Mouse (Mus musculus) CD4-positive helper T cell, adult 2 months (primary cell): Measurements from ENCODE around the gene Cxcl17.

Experiments
- DNase-seq: peaks from one replicate; pipeline ENCODE4 v3.0.0-alpha.2; 2012; ENCODE audit warnings: low read depth, missing footprints, low spot score

Cxcl17 gene

DNA sequence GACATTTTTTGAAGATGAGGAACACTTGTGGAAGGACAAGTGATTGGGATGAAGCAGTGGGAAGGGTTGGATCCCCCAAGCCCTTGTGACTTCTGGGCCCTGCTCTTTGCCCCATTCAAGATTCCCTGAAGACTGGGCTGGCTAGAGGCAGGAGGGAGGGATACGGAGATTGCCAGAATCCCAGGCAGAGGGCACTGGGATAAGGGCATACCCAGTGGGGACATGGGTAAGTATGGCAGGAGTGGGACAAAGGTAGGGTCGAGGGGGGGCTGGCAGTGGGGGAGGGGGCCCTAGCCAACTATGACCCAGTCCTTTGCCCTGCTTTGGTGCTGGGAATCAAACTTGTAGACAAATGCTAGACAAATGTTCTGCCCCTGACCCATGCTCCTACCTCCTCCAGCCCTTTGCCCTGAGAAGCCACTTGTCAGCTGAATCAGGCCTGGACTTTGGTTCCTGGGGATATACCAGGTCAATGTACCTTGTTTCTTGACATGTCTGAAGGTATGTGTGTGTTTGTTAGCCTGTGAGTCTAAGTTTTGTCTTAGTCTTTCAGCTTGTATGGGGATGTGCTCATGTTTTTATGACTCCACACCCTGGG, 20.7 kb downstream of the Cxcl17 start:
- DNase-seq = no peak

DNA sequence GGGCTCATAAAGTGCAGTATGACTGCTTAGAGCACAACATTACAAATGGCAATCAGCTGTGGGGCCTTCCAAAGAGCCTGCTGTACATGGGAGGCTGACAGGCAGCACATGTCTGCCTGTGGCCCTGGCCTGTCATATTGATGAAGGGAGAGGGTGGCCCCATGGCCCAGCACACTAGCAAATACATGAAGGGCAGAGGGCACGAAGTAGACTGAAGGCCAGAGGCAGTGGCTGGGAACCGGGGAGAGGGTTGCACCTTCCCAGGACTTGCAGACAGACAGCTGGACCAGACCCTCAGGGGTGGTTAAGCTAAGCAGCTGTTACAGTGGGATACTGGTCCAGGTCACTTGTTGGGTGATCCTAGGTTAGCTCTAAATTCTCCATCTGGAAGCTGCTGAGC, 21.7 kb downstream of the Cxcl17 start:
- no peak for DNase-seq

DNA sequence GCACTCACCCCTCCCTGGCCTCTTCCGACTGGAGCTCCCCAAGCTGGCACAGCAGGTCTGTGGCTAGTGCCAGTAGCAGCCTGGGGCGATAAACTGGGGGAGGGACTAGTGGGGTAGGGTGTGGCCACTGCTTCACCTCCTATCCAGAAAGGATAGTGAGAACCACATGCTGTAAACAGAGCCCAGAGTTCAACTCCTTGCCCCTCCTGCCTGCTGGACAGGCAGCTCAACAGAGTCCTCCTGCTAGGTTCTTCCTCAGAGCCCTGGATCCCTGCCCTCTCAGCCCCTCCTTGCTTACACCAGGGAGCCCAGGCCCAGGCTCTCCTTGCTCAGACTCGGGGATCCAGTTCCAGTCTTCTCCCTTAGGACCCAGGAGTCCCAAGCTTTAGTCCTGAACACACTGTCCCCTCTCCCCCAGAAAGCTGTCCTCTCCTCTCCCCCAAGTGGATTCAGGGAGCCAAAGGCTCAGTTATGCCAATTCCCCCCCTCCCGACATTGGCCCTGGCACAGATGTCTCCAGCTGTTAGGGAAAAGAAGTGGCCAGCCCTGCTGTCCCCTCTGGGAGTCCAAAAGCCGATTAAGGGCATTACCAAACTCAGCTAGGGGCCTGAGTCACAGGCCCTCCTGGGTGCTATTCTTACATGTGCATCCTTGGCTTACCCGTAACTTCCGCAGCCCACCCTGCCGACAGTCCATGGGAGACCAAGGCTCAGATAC, 22.5 kb downstream of the Cxcl17 start:
- DNase-seq = no peak

DNA sequence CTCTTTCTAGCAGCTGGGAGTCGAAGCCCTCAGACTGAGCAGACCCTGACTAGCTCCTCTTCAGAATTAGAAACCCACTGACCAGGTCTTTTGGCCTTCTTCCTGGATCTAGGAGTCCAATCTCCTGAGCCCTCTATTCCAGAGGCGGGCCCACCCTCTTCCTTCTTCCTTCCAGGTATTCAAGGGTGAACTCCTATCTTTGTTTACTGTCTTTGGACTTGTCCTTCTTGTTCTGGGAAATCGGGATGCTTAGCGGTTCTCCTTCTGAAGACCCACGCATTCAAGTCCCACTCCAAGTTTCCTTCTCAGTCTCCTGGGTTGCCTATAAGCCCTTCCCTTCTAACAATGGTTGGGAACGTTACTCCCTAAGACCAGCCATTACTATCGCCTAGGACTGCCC, 23.8 kb downstream of the Cxcl17 start:
- no peak for DNase-seq

DNA sequence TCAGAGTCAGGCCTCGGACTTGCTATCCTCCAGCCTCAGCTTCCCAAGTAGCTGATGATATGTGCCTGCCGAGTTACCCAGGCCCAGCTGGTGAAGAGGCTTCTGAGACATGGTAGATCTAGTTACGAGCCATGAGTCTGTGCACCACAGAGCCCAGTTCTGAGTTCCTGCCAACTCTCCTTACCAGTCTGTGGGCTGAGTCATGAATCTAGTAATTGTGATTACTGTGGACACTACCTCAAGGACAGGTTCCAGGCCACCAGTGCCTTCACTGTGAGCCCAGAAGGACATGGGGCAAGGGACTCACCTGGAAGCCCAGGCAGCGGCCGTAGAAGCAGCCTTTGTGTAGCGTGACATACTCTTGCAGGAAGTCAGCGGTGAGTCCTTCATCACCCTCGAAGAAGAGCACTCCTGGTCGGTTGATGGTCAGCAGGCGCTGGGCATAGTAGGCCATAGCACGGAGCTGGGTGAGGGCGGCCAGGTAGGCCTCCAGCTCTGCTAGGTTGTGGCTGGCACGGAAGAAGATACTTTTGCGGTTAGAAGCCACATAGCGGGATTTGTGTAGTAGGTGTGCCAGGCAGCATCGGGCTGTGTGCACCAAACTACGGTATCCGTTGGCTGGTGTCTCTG, 24.8 kb downstream of the Cxcl17 start:
- DNase-seq = no peak

DNA sequence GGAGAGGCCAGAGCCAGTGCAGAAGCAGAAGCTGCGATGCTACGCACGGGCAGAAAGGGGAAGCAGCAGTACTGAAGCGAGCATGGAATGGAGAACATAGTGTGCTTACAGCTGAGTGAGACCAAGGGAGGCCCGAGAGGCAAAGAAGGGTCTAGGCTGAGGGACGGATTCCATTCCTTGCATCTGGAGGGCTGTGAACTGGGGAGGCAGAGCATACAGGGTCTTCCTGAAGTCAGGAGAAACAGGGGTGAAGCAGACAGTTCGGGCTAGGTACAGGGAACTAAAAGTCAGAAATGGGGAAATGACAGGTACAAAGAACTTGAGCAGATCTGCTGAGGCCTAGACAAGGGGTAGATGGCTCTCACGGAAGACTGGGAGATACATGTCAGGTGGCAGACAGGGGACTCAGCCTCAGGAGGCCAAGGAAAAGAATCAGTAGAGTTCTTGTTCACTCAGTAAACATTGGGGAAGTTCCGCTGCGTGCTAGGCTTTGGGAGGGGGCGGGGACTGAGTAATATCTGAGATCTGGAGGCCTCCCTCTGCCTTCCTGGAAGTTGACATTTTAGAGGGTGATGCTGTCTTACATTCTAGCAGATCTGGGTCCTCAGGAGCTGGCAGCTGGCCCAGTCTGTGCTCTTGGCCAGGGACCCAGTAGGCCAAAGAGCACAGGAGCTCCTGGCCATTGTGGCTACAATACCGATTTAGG, 26.7 kb downstream of the Cxcl17 start:
- DNase-seq = peak; percentile 57

DNA sequence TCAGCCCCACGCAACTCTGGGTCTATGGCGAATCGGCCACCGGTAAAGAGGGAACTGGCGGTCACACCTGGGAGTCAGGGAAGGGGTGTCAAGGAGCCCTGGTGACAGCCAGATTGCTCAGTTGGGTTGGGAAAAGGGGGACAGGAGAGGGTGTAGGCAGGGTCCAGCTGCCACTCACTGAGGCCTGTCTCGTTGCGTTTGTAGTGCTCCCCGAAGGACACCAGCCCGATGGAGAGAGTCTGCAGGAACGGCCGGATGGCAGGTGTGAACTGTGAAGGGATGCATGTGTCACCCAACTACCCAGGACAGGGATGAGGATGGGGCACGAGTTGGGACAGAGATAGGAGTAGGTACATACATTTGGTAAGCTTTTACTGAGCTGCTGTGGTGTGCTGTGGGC, 27.4 kb downstream of the Cxcl17 start:
- no peak for DNase-seq

DNA sequence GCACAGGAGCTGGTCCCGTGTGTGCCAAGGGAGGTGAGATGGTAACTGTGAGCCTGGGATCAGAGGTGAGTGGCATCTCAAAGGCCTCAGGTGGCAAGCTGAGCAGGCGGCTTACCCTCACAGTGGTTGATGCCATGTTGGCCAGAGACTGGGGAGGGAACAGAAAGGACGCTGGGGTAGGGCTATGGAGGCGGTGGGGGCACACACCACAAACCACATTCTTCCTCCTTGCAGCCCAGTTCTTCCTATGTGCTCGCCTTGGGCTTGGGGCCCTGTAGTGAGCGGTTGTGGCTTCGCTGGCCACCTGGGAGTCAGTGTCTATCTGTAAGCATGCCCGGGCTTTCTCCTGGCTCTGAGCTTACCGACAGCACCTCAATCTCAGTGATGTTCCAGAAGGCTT, 27.9 kb downstream of the Cxcl17 start:
- DNase-seq = no peak

DNA sequence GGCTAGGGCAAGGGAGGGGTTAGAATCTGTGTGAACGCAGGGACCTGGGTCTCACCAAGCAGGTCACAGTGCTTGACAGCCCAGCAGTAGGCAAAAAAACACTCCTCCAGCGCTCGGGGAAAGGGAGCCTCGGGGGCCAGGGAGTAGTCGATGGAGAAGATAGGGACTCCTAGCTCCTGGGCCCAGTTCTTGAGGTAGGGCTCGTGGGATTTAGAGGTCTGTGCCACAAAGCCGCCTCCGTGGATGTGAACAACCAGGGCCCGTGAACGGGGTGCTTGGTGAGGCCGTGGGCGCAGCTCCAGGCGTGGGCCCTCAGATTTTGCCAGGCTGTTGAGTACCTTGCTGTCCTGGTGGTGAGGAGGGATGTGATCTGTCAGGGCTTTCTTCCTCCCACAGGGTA, 28.4 kb downstream of the Cxcl17 start:
- DNase-seq = no peak

DNA sequence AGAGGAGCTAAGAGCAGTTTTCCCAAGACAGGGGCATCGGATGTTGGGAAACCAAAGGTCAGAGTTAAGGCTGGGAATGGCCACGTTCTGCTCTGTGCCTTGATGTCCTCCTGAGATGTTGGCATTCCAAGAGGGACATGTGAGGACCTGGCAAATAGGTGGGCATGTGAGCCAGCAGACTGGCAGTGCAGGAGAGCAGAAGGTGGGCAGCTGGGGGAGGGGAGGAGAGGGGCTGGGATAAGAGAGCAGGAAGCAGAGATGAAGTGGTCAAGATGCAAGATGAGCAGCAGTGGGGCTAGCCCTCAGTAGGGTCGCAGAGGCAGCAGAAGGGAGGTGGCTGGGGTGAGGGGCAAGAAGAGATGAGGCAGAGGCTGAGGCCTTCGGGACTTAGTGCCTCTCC, 28.8 kb downstream of the Cxcl17 start:
- no peak for DNase-seq

DNA sequence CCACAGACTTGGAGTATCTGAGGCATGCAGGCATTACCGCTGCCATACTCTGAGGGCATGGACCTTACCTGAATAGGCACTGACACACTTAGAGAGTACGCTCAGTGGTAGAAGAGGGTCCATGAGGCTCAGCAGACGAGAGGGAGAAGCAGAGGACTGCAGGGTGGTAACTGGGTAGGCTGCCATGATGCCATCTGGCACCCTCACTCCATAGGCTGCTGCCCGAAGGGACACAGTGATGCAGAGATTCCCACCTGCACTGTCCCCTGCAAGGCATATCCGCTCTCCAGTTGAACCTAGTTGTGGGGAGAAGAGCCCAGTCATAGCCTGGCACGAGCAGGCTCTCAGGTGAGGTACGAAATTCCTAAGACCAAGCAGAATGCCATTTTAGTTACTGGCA, 29.3 kb downstream of the Cxcl17 start:
- no peak for DNase-seq

DNA sequence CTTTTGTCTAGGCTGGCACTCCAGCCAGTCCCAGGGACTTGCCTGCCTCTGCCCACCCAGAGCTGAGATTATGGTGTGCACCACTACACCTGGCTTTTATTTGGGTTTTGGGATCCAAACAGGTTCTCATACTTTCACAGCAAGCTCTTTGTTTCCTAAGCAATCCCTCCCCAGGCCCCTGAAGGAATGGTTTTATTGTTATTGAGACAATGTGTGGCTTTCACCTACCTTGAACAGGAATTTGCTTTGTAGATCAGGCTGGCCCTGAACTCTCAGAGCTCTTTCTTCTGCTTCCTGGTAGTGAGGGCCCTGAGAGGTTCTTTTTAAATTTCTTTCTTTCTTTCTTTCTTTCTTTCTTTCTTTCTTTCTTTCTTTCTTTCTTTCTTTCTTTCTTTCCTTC, 30.1 kb downstream of the Cxcl17 start:
- DNase-seq = no peak

DNA sequence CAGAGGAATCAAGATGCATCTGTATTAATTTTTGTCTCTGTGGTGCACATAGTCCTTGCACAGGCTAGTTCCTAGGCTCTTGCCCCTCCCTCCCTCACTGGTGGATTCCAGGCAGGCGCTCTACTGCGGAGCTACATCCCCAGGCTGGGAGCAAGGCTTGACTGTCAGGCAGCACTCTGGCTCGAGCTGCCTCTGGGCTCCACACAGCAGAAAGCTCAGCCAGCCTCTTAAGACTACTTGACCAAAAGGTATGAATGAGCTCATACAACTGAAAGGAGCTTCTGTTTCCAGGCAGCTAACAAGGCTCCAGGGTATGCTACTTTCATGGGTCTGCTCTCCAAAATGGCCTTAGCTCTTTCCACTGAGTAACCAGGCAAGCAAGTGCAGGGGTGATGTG, 31.4 kb downstream of the Cxcl17 start:
- DNase-seq = no peak

DNA sequence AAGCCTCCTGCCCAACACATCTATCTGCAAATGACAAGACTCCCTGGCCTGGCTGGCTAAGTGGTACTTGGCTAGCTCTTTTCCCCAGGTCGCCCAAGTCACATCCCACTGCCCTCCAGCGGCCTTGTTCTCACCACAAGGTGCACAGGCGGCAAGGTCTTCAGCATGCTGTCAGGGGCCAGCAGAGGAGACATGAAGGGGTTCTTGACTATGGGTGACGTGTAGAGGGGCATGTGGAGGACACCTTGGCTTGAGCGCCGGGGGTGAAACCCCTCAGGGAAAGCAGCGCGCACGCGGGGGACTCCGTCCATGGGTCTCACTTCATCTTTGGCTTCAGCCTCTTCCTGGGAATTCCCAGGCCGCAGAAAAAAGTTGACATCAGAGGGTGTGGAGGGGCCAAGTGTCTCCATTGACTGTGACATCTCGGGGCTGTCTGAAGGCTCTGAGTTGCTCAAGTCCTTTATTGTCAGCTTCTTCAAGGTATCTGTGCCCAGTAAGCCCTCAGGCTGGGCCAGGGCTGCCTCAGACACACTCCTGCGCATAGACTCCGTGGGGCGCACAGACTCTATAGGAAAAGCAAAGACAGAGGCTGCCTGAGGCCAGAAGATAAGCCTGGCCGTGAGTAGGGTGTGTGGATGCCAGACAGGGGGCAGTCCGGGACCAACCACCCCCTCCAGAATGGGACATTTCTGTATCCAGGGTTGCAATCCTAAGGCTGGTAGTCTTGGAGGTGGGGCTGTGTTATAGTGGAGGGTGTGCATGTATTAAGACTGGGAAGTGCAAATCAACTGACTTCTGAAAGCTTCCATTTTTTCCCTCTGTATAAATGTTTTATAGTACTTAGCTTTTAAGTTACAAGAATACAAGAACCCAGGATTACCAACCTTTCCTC, 32.0 kb downstream of the Cxcl17 start:
- DNase-seq = no peak

DNA sequence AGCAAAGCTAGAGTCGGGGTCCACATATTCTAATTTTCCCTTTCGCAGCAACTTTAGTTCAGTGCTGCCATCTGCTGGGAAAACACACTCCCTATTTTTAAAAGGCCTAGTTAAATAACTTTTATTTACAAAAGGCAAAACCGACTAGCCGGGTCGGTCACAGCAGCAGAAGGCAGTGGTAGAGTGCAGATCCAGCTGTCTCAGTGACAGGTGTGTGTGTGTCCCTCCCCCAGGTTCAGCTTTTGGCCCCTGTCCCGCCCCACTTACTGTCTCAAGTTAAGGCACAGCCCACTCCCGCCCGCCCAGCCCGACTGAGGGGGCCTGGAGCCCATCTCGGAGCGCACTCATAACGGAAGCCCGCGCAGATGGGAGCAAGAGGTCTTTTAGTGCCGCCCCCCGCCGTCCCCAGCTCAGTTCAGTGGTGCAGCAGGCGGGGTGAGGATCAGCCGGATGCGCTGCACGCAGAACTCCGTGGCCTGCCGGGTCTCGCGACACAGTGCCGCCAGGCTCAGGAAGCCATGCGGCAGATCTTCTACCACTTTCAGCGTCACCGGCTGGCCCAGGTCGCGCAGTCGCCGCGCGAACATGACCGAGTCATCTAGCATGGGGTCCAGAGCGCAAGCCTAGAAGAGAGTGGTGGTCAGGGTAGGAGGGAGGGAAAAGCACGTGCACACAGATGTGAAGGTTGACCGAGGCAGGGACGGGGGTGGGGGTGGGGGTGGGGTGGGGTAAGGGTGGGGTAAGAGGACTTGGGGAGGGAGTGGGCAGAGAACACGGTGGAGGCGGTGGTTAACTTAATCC, 32.9 kb downstream of the Cxcl17 start:
- DNase-seq = peak; percentile 87

DNA sequence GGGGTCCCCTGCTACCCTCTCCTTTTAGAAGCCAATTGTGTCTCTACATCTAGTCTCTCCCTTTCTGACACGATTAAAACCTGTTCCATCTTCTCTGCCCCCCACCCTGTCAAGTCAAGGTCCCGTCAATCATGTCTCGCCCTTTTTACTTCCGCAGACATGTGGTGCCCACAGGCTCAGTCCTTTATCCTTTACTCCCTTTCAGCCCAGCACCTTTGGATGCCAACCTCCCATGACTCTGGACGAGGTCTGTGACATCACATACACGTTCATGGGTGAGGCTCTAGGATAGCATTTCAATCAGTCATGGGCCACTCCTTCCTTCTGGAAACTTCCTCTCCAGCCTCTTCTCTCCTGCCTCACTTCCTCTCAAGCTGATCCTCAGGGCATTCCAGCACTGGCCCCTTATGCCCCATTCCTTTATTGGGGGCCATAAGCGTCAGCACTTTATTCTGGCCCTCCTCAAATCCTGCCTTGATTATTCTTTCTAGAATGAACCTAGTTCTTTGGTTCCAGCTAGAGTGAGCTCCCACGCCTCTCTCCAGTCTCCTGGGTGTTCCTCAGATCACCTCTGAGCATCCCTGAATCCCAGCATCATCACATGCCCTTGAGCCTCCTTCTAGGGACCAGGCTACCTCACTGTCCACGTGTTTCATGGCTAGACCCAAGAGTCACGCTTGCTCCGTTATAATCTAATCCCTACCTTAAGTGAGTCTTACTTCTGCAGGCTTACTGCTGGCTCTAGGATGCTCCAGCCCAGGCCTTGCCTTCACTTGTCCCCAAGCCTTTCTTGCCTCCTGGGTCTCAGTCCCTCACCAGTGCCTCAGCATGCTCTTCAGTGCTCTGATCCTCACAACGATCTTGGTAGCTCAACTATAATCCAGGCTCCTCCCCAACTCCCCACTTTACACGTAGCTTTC, 34.2 kb downstream of the Cxcl17 start:
- no peak for DNase-seq

DNA sequence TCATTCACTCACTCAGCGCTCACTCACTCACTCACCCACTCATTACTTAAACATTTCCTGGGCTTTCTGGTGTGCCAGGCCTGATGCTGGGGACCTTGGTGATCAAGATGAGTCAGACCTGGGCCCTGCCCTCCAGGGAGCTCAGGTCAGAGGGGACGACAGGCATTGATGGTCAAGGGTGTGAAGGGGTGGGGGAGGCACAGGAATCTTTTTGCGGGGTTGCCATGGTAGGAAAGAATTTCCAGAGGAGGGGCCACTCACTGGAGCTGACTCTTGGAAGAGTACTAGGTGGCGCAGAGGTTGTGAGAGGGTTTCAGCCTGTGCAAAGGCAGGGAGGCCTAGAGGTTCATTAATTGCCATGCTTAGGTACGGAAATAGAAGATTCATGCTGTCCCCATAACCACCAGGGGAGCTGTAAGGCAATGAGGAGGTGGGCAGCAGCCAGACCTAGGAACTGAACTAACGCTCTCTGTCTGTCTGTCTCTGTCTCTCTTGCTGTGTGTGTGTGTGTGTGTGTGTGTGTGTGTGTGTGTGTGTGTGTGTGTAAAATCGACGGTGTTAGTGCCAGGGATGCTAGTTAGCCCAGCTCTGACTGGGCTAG, 35.5 kb downstream of the Cxcl17 start:
- no peak for DNase-seq

DNA sequence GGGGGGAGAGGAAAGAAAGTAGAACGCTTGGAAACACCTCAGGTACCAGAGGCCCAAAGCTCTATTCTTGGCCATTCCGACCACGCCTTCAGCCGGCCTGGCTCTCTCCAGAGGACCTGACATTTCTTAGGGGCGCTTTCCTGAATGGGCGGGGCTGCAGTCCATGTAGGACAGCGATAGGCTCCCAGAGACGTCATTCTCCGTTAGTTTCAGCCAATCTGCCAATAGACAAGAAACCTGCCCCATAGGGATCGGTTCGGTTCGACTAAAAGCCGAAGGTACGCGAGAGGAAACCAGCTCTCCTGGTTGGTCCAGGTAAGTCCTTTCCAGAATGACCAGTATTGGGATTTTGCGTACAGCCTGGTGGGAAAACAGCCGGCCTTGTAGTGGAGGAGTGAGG, 36.1 kb downstream of the Cxcl17 start:
- no peak for DNase-seq

DNA sequence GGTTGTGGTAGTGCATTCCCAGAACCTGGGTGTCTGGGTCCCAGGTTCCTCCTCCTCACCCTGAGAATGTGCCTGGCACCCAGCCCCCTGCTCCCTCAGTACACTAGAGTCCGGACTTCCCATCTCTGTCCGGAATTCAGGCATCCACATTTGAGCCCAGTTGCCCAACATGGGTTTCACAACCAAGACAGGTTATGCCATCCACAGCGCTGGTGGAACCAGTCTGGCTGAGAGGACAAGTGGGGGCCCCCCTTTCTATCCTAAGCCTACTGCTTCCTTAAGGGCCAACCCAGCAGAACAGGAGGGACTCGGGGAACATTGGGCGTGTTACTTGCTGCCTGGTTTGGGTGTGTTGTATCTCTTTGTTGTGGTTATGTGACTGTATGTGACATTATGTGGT, 40.2 kb downstream of the Cxcl17 start:
- no peak for DNase-seq
